Mouse (Mus musculus): ENCODE results near the gene Mageb3. TPM values are rescaled to one million over a fixed set of nuclear protein-coding genes. Genes with fewer than 3 reads are reported as not detected.

Mageb3 gene
- not detected for polyA plus RNA-seq (2017; shearing (Covaris generic))

GRCm38 (mm10) chr2:121955765-121956223 lies at the start of gene Mageb3, which contains the start of gene Ctdspl2:
TSS of gene Mageb3 (minus strand) at chr2:121956092.
TSS of gene Ctdspl2 (plus strand) at chr2:121956001.

Other genes starting within 250 kb of the Mageb3 start
- 1.4 TPM for gene Frmd5, start 149.0 kb downstream of the Mageb3 start, polyA plus RNA-seq (2017; shearing (Covaris generic))
- gene Casc4, start 89.1 kb downstream of the Mageb3 start, polyA plus RNA-seq (2017; shearing (Covaris generic)) = 1.0 TPM
- gene Ctdspl2, start 91 bp downstream of the Mageb3 start, polyA plus RNA-seq (2017; shearing (Covaris generic)) = 69.4 TPM
- 4.9 TPM for gene Eif3j1, start 72.5 kb upstream of the Mageb3 start, polyA plus RNA-seq (2017; shearing (Covaris generic))
- gene Spg11, start 162.3 kb upstream of the Mageb3 start, polyA plus RNA-seq (2017; shearing (Covaris generic)) = 21.3 TPM
- 9,808 TPM for gene B2m, start 191.6 kb upstream of the Mageb3 start, polyA plus RNA-seq (2017; shearing (Covaris generic))
- gene Trim69, start 204.6 kb upstream of the Mageb3 start, polyA plus RNA-seq (2017; shearing (Covaris generic)) = 0.51 TPM
- 1.1 TPM for gene Patl2, start 230.1 kb upstream of the Mageb3 start, polyA plus RNA-seq (2017; shearing (Covaris generic))
- gene Terb2, start 230.2 kb upstream of the Mageb3 start, polyA plus RNA-seq (2017; shearing (Covaris generic)) = not detected